Mouse (Mus musculus): ENCODE measurements around the gene Pcdh15. TPM values are rescaled to one million over a fixed set of nuclear protein-coding genes. Genes with fewer than 3 reads are reported as not detected.
A peak's percentile ranks its signal among the peaks of the same experiment; 100 is the strongest.

The Pcdh15 gene
- polyA plus RNA-seq, 1 experiment = 0.16 TPM

- Histone ChIP-seq H3K36me3 (ENCODE audit: control insufficient read depth, insufficient read depth, low read length) (no peaks in the 10 kb centered on the region), H3K27ac (ENCODE audit: insufficient read depth, low read depth, low read length) (no peak overlapping the region), H3K4me3 (ENCODE audit: insufficient read depth, low read depth, low read length) (no peak overlapping the region), H3K27me3 (replicated peaks; ENCODE audit: control insufficient read depth, insufficient read depth, low read length) (no peaks in the 10 kb centered on the region), H3K4me1 (ENCODE audit: control insufficient read depth, insufficient read depth, low read length) (no peaks in the 10 kb centered on the region)
- TF ChIP-seq POLR2A (IDR thresholded peaks at IDR 0.05; ENCODE audit: low read depth, low read length) (no peak), CTCF (conservative IDR thresholded peaks at IDR 0.05; ENCODE audit: insufficient read depth, insufficient read length, low read depth, low read length) (no peak)
- DNase-seq = no peak
- WGBS = 43% methylated on average over 3 of the region's 3 CpGs
Observed at GRCm38 (mm10) chr10:73788163-73788562, 689.0 kb downstream of the Pcdh15 start.

- no peak for TF ChIP-seq POLR2A (IDR thresholded peaks at IDR 0.05; ENCODE audit: low read depth, low read length)
- no peak for TF ChIP-seq CTCF (conservative IDR thresholded peaks at IDR 0.05; ENCODE audit: insufficient read depth, insufficient read length, low read depth, low read length)
- H3K27ac ChIP-seq (ENCODE audit: insufficient read depth, low read depth, low read length) = no peak overlapping the region
- H3K27me3 ChIP-seq (replicated peaks; ENCODE audit: control insufficient read depth, insufficient read depth, low read length) = no peaks in the 10 kb centered on the region
- 84% methylated on average over 4 of the region's 4 CpGs for WGBS
- no peaks in the 10 kb centered on the region for H3K36me3 ChIP-seq (ENCODE audit: control insufficient read depth, insufficient read depth, low read length)
- H3K4me3 ChIP-seq (ENCODE audit: insufficient read depth, low read depth, low read length) = no peak overlapping the region
- no peak for DNase-seq
- H3K4me1 ChIP-seq (ENCODE audit: control insufficient read depth, insufficient read depth, low read length) = no peaks in the 10 kb centered on the region
Observed at GRCm38 (mm10) chr10:73805069-73805468, 705.9 kb downstream of the Pcdh15 start.

GRCm38 (mm10) chr10:73812311-73812710 lies 713.2 kb downstream of the Pcdh15 start:
- H3K27ac ChIP-seq (ENCODE audit: insufficient read depth, low read depth, low read length) = no peak overlapping the region
- H3K36me3 ChIP-seq (ENCODE audit: control insufficient read depth, insufficient read depth, low read length) = no peaks in the 10 kb centered on the region
- no peak for TF ChIP-seq POLR2A (IDR thresholded peaks at IDR 0.05; ENCODE audit: low read depth, low read length)
- no peak for TF ChIP-seq CTCF (conservative IDR thresholded peaks at IDR 0.05; ENCODE audit: insufficient read depth, insufficient read length, low read depth, low read length)
- WGBS = 70% methylated on average over 8 of the region's 8 CpGs
- H3K4me1 ChIP-seq (ENCODE audit: control insufficient read depth, insufficient read depth, low read length) = no peaks in the 10 kb centered on the region
- DNase-seq = no peak
- H3K27me3 ChIP-seq (replicated peaks; ENCODE audit: control insufficient read depth, insufficient read depth, low read length) = no peaks in the 10 kb centered on the region
- H3K4me3 ChIP-seq (ENCODE audit: insufficient read depth, low read depth, low read length) = no peak overlapping the region

- no peak overlapping the region for H3K27ac ChIP-seq (ENCODE audit: insufficient read depth, low read depth, low read length)
- H3K36me3 ChIP-seq (ENCODE audit: control insufficient read depth, insufficient read depth, low read length) = no peaks in the 10 kb centered on the region
- no peaks in the 10 kb centered on the region for H3K27me3 ChIP-seq (replicated peaks; ENCODE audit: control insufficient read depth, insufficient read depth, low read length)
- H3K4me3 ChIP-seq (ENCODE audit: insufficient read depth, low read depth, low read length) = no peak overlapping the region
- TF ChIP-seq CTCF (conservative IDR thresholded peaks at IDR 0.05; ENCODE audit: insufficient read depth, insufficient read length, low read depth, low read length) = no peak
- WGBS = 34% methylated on average over 22 of the region's 22 CpGs
- DNase-seq = no peak
- H3K4me1 ChIP-seq (ENCODE audit: control insufficient read depth, insufficient read depth, low read length) = no peaks in the 10 kb centered on the region
Observed at GRCm38 (mm10) chr10:73821657-73822583, 722.8 kb downstream of the Pcdh15 start.

GRCm38 (mm10) chr10:73823214-73823613 lies 724.1 kb downstream of the Pcdh15 start:
- Histone ChIP-seq H3K27me3 (replicated peaks; ENCODE audit: control insufficient read depth, insufficient read depth, low read length) (no peaks in the 10 kb centered on the region), H3K27ac (ENCODE audit: insufficient read depth, low read depth, low read length) (no peak overlapping the region), H3K36me3 (ENCODE audit: control insufficient read depth, insufficient read depth, low read length) (no peaks in the 10 kb centered on the region), H3K4me3 (ENCODE audit: insufficient read depth, low read depth, low read length) (no peak overlapping the region), H3K4me1 (ENCODE audit: control insufficient read depth, insufficient read depth, low read length) (no peaks in the 10 kb centered on the region)
- WGBS = 36% methylated on average over 4 of the region's 4 CpGs
- no peak for DNase-seq
- TF ChIP-seq POLR2A (IDR thresholded peaks at IDR 0.05; ENCODE audit: low read depth, low read length) (no peak), CTCF (conservative IDR thresholded peaks at IDR 0.05; ENCODE audit: insufficient read depth, insufficient read length, low read depth, low read length) (no peak)

GRCm38 (mm10) chr10:73826354-73826753 lies 727.2 kb downstream of the Pcdh15 start:
- Histone ChIP-seq H3K36me3 (ENCODE audit: control insufficient read depth, insufficient read depth, low read length) (no peaks in the 10 kb centered on the region), H3K27me3 (replicated peaks; ENCODE audit: control insufficient read depth, insufficient read depth, low read length) (no peaks in the 10 kb centered on the region), H3K27ac (ENCODE audit: insufficient read depth, low read depth, low read length) (no peak overlapping the region), H3K4me1 (ENCODE audit: control insufficient read depth, insufficient read depth, low read length) (no peaks in the 10 kb centered on the region), H3K4me3 (ENCODE audit: insufficient read depth, low read depth, low read length) (0 out of 2 replicates have a peak overlapping the region, but pooled peaks have one; percentile 15)
- WGBS = 35% methylated on average over 8 of the region's 8 CpGs
- no peak for DNase-seq
- TF ChIP-seq POLR2A (IDR thresholded peaks at IDR 0.05; ENCODE audit: low read depth, low read length) = no peak
- no peak for TF ChIP-seq CTCF (conservative IDR thresholded peaks at IDR 0.05; ENCODE audit: insufficient read depth, insufficient read length, low read depth, low read length)

GRCm38 (mm10) chr10:73828781-73829180 lies 729.6 kb downstream of the Pcdh15 start:
- 81% methylated on average over 2 of the region's 2 CpGs for WGBS
- Histone ChIP-seq H3K27ac (ENCODE audit: insufficient read depth, low read depth, low read length) (no peak overlapping the region), H3K27me3 (replicated peaks; ENCODE audit: control insufficient read depth, insufficient read depth, low read length) (no peaks in the 10 kb centered on the region), H3K4me3 (ENCODE audit: insufficient read depth, low read depth, low read length) (no peak overlapping the region), H3K4me1 (ENCODE audit: control insufficient read depth, insufficient read depth, low read length) (no peaks in the 10 kb centered on the region), H3K36me3 (ENCODE audit: control insufficient read depth, insufficient read depth, low read length) (no peaks in the 10 kb centered on the region)
- DNase-seq = no peak
- TF ChIP-seq CTCF (conservative IDR thresholded peaks at IDR 0.05; ENCODE audit: insufficient read depth, insufficient read length, low read depth, low read length) (no peak), POLR2A (IDR thresholded peaks at IDR 0.05; ENCODE audit: low read depth, low read length) (no peak)
